Mouse (Mus musculus) activated CD4-positive, CD25-positive, alpha-beta regulatory T cell, adult 4 months (primary cell): ENCODE results near the gene Aloxe3. TPM values are rescaled to one million over a fixed set of nuclear protein-coding genes. Genes with fewer than 3 reads are reported as not detected.
"Not testable (repeated sequence)": the region's sequence is repeated elsewhere in the genome, so short reads cannot be mapped to it uniquely, and the experiment has no call there.

Source experiments
- ATAC-seq: one replicate; pipeline ENCODE4 v1.8.0; 2017
- polyA plus RNA-seq, 2 experiments: library from polyadenylated mRNA; unstranded; fragments of 100-300 nt; shearing (Covaris generic); gene quantifications; one replicate each; pipeline ENCODE4 v1.2.1; 2017

Gene Aloxe3
- polyA plus RNA-seq, result under 1 TPM in 1 of 2 experiments, not detected in 1; 0.09 TPM

DNA sequence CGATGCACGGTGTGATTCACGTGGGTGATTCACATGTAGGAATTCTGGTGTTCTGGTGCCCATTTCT lies at the start of gene Aloxe3:
Aloxe3 (plus strand) TSS at position 45 of the 67 bp plus-strand sequence.
- ATAC-seq, result no peak

GRCm38 (mm10) chr11:69076572-69076971 lies 49.1 kb upstream of the Aloxe3 start:
- ATAC-seq, result no peak

- no peak for ATAC-seq
These were observed 48.4 kb upstream of the Aloxe3 start for GRCm38 (mm10) chr11:69077316-69077715.

GRCm38 (mm10) chr11:69078041-69078440 lies 47.7 kb upstream of the Aloxe3 start:
- ATAC-seq, result no peak

- no peak for ATAC-seq
These were observed 46.8 kb upstream of the Aloxe3 start for GRCm38 (mm10) chr11:69078805-69079438.

DNA sequence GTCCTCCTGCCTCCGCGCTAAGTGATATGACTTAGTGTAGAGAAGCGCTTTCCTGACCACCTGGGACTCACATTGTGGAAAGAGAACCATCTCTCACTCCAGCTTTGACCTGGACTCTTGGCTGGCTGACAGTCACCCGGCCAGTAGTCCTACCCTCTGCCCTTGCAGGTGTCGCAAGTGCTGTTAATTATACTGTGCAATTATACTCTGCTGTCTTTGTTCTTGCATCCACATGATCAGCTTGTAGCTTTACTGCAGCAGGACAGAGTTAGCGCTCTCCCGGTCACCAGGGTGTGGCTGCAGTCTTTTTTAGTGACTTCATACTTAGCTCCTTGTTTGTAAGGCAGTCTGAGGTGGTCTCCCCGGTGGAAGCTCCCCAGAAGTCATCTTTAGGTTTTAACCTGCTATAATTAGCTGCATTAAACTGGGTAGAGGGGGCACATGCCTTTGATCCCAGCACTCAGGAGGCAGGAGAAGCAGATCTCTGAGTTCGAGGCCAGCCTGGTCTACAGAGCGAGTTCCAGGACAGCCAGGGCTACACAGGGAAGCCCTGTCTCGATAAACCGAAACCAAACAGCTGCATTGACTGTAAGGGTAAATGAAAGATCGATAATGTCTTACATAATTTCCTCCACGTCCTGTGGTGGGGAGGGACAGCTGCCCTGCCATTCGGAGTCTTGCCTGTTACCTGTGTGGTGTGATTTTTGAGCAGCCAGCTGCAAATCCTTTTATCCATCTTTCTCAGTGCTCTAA lies 45.4 kb upstream of the Aloxe3 start:
- no peak for ATAC-seq

- ATAC-seq, result no peak
These were observed 44.9 kb upstream of the Aloxe3 start for GRCm38 (mm10) chr11:69080855-69081222.

- ATAC-seq, result no peak
These were observed 44.1 kb upstream of the Aloxe3 start for GRCm38 (mm10) chr11:69081613-69082012.

GRCm38 (mm10) chr11:69085608-69086007 lies 40.1 kb upstream of the Aloxe3 start:
- no peak for ATAC-seq

- ATAC-seq, result no peak
These were observed 39.3 kb upstream of the Aloxe3 start for GRCm38 (mm10) chr11:69086390-69086789.

GRCm38 (mm10) chr11:69087082-69087481 lies 38.6 kb upstream of the Aloxe3 start:
- ATAC-seq, result no peak

DNA sequence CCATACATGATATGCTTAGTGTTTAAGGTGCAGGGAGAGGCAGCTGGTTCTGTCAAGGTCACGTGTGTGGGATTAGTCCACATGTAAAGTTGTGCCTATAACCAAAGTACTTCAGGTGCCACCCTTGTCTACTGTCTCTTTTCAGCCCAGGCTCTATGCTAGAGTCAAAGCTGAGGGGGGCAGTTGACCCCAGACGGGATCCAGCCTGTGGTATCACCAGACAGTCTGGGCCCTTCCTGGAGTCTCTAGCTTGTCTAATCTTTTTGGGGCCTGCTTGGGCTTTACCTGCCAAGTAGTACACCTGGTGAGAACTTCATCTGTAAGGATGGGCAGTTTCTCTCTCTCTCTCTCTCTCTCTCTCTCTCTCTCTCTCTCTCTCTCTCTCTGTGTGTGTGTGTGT lies 38.1 kb upstream of the Aloxe3 start:
- no peak for ATAC-seq

GRCm38 (mm10) chr11:69088103-69088855 lies 37.4 kb upstream of the Aloxe3 start, which contains the start of gene Vamp2:
Vamp2 (plus strand) TSS chr11:69088490.
- peak; percentile 47 for ATAC-seq

- ATAC-seq, result no peak
These were observed 36.7 kb upstream of the Aloxe3 start for GRCm38 (mm10) chr11:69088856-69089615.

DNA sequence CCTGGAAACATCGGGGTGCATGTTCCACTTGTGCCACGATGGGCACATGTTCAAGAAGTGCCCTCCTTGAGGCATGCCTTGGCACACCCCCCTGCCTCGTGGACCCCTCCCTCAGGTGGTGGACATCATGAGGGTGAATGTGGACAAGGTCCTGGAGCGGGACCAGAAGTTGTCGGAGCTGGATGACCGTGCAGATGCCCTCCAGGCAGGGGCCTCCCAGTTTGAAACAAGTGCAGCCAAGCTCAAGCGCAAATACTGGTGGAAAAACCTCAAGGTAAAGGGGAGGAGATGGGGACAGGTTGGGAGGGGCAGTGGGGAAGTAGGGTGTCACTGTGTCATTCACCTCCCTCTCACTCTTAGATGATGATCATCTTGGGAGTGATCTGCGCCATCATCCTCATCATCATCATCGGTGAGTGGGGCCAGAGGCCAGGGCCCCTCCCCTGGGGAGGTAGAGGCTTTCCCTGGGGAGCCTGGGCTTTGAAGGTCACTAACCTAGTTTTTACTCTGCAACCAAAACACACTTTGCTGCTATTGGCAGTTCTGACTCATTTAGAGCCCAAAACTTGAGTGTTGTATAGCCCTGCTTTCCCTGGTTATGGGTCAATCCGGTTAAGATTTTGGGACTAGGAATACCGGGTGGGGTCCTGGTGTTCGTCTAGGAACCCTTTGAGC lies 35.9 kb upstream of the Aloxe3 start:
- ATAC-seq, result no peak

GRCm38 (mm10) chr11:69090367-69090766 lies 35.3 kb upstream of the Aloxe3 start:
- ATAC-seq, result no peak

- no peak for ATAC-seq
These were observed 33.9 kb upstream of the Aloxe3 start for GRCm38 (mm10) chr11:69091566-69092385.

- ATAC-seq, result no peak
These were observed 33.3 kb upstream of the Aloxe3 start for GRCm38 (mm10) chr11:69092386-69092751.

GRCm38 (mm10) chr11:69092871-69093270 lies 32.8 kb upstream of the Aloxe3 start:
- ATAC-seq, result no peak

- ATAC-seq, result not testable (repeated sequence)
These were observed 31.8 kb upstream of the Aloxe3 start for GRCm38 (mm10) chr11:69093856-69094255.

GRCm38 (mm10) chr11:69094697-69095429 lies 30.8 kb upstream of the Aloxe3 start, which contains the start of gene Per1:
Per1 (plus strand) TSS chr11:69095217.
- ATAC-seq, result peak; percentile 57
